Mouse (Mus musculus) adrenal gland, postnatal 36 days (tissue): Measurements from ENCODE around the gene Serpina10. TPM values are rescaled to one million over a fixed set of nuclear protein-coding genes. Genes with fewer than 3 reads are reported as not detected.
A peak's percentile ranks its signal among the peaks of the same experiment; 100 is the strongest.
"Not testable (repeated sequence)": the region's sequence is repeated elsewhere in the genome, so short reads cannot be mapped to it uniquely, and the experiment has no call there.

ENCODE experiments used
- DNase-seq, 2 experiments: peaks; one replicate each; pipeline ENCODE4 v3.0.0; 2021; ENCODE audit warnings: mixed read lengths in 1 of 2
- long read RNA-seq, 2 experiments: library from polyadenylated mRNA; stranded (forward); transcript quantifications; one replicate each; pipeline ENCODE4 v2.0.0; 2021; ENCODE audit warnings: borderline sequencing depth in 2 of 2
- total RNA-seq, 2 experiments: library from RNA; stranded (reverse); gene quantifications; 2 replicates each; pipeline ENCODE4 v1.2.3; 2021

Gene Serpina10
- total RNA-seq, result under 1 TPM; 0.36 to 0.46 TPM
- long read RNA-seq, experiment 1, result 0 reads
- long read RNA-seq, experiment 2, result 0 reads

DNA sequence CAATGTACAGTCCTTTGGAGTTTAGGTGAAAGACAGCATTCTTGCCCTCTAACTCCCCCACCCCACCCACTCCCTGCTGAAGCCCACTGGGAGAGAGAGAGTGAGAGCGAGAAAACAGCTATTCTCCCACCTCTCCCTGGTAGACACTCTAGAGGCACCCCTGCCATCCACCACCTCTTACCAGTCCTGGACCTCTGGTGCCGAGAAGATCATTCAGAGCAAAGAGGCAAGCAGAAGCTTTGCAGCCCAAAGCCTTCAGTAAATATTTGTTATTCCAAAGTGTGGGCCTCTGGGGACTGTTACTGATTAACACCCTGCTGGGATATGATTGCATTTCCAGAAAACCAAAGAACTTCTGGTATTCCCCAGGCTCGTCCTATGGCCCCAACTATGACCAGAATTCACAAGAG, at the start of gene Serpina10:
Gene Serpina10, minus strand, starts transcription at position 242 of the 410 bp plus-strand sequence.
- no peak for DNase-seq

DNA sequence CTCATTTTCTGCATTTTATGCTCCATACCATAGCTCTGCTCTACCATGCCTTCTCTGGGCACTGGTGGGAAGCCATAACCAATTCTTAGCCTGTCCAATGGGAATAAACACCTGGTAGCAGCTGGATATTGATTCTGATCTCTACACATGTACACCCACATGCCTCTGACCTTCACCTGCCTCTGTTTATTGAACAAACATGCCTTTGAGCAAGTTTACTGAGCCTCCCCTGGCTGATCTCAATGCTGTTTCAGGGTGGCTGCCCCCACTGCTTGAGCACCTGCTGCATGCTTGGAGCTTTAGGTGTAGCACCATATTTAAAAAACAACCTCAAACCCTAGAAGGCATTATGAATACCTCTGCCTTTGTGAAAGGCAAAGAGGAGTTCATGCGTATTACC, 48.6 kb upstream of the Serpina10 start:
- DNase-seq, result not testable (repeated sequence)

GRCm38 (mm10) chr12:103676039-103676438, 44.8 kb upstream of the Serpina10 start, which contains the start of gene Serpina16:
Serpina16 (minus strand) TSS chr12:103676139.
- no peak for DNase-seq

- DNase-seq, result no peak
These were observed 41.9 kb upstream of the Serpina10 start for GRCm38 (mm10) chr12:103673179-103673578.

DNA sequence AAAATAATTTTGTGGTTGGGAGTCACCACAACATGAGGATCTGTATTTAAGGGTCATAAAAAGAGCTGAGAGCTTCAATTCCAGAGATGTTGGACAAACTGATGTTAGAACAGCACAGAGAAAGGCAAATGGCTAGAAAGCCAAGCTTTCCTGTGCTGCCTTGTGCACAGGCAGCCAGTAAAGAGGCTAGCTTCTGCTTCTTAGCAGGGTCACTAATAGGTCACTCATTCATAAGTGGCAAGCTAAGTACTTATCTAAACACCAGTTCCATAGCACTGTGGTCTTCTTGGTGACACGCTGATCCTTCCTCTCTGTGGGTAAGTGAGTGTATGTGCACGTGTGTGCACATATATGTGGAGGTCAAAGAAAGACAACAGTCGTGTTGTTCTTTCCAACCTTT, 40.2 kb upstream of the Serpina10 start:
- no peak for DNase-seq

DNA sequence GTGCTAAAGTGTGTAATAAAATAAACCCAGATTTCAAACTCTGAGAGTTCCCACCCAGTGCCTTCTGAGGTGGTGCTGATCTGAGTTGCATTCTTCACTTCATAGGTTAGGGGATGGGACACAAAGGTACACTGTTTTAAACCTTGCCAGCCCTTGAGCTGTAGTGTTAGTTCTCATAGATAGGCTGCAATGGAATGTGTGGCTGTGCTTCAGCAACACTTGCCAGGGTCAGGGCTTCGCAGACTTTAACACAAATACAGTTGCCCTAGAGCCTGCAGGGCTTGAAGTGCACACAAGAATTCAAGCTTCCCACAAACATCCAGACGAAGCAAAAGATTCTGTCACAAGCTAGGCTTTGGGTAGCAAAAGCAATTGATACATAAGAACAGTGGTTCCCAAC, 39.7 kb upstream of the Serpina10 start:
- DNase-seq, result no peak

- no peak for DNase-seq
These were observed 39.1 kb upstream of the Serpina10 start for GRCm38 (mm10) chr12:103670344-103670743.

- no peak for DNase-seq
These were observed 34.0 kb upstream of the Serpina10 start for GRCm38 (mm10) chr12:103665286-103665685.

GRCm38 (mm10) chr12:103662053-103662452, 30.8 kb upstream of the Serpina10 start:
- not testable (repeated sequence) for DNase-seq

GRCm38 (mm10) chr12:103660076-103660475, 28.8 kb upstream of the Serpina10 start:
- DNase-seq, result no peak

GRCm38 (mm10) chr12:103659171-103659570, 27.9 kb upstream of the Serpina10 start:
- peak in 1 of 2 experiments; percentile 27 for DNase-seq

DNA sequence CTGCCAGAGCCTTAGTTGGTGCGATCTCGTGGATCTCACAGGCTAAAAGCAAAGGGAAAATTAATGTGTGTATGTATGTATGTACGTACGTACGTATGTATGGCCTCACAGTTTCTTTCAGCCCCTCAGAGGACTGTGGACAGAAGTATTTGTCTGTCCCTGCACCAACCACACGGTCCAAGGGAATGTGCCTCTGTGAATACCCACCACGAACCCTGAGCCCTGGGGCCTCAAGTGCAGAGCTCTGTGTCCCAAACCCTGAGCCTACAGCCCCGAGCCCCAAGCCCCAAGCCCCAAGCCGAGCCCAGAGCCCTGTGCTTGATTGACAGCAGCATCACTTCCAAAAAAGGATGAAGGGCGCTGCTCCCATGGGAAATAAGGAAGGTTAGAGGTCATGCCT, 26.7 kb upstream of the Serpina10 start:
- DNase-seq, result no peak

DNA sequence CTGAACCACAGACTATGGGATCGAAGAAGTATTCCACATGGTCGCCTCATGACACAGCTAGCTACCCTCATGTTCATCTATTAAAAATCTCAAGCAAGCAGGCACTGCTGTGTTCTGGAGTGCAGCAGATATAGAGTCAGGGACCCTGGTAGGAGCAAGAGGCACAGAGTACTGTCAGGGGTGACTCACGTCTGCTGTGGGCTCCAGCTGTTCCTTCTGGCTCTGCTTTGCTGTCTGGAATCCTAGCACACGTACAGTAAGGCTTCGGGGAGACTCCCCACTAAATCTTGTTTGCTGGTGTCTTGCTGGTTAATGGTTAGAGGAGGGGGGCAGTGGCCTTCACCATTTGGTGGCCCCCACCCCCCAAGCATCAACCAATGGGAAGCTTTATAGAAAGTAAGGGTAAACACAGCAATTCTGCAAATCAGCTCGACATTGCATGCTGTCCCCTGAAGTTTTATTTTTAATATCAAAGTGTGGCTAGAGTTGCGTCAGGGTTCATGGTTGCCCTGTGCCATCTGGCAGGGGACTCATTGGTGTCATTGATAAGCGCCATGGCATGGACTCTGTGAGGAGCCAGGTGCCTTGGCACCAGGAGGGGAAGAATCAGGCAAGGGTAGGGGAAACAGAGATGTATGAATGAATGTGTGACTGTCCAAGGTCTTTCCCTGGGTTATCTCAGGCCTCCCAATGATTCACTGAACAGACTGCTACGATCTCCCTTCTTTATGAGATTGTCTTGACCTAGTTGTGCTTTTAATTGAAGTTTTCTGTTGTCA, 25.8 kb upstream of the Serpina10 start, which contains the start of gene Serpina6:
Gene Serpina6, minus strand, starts transcription at position 365 of the 779 bp plus-strand sequence.
- DNase-seq, result peak; percentile 31 to 61

DNA sequence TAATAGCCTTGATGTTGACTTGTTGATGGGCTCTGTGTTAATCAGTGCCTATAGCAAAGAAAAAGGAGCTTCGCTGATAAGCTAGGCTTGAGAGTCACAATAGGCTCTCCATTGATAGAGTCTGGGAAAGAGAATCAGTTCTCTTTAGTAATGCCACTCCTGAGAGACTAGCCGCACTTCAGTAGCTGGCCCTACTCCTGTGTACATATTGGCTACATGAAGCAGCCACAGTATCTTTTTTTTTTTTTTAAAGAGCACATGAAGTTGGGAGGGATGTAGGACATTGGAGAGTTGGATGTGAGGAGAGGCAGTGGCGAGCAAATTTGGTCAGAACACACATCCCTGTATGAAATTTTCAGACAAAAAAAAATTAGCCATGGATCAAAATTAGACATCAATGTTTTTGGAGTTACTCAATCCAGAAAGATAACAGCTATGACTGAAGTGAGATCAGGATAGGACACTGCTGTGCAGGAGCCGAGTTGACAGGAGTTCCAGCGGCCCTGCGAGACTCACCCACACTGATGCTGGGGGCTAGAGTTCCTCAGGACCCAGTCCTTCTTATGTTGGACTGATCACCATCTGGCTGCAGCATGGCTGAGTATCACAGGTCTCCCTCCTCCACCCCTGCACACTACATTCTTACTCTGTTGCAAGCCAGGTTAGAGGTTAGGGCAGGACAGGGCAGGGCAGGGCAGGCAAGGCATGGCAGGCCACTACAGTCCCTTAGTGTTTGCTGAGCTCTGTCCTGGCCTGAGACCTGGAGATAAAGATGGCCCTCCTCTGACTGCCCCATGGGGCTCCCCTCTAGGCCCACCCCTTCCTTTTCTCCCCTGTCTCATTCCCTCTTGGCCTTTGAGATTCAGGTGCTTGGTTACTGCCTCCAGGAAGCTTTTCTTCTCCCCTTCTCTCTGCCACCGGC, 24.1 kb upstream of the Serpina10 start:
- DNase-seq, result peak in 1 of 2 experiments; percentile 16

- DNase-seq, result peak; percentile 38 to 42
These were observed 22.6 kb upstream of the Serpina10 start for GRCm38 (mm10) chr12:103653836-103654235.

GRCm38 (mm10) chr12:103646314-103646713, 15.1 kb upstream of the Serpina10 start:
- no peak for DNase-seq

DNA sequence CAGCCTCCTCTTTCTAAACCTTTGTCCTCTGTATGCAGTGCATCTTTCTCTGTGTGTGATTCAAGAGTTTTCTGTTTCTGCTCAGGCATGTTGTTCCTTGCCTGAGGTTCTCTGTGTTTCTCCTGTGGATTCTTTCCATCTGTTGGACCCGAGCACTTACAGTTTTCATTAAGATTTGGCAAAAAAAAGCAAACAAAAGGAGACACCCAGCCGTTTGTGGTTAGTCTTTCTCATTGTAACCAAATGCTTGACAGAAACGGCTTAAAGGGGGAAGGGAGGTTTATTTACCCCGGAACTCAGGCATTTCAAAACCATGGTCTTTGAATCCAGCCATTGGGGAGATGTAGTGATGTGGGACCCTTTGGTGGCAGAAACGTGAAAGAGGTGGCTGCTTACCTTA, 13.4 kb upstream of the Serpina10 start:
- no peak for DNase-seq

DNA sequence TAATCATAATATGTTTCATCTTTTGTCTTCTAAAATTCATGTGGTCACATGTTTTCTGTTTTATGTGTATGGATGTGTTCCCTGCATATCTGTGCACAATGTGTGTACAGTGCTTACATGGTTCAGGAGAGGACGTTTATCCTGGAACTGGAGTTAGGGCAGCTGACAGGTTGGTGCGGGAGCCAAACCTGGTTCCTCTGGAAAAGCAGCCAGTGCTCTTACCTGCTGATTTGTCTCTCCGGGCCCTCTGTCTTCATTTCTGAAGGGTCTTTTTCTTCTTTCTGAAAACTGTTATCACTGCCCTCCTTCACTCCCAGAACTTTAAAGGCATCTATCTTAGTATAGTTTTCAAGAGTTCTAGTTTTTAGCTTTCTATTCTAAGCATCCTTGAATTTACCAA, 12.6 kb upstream of the Serpina10 start:
- no peak for DNase-seq

- peak; percentile 86 to 89 for DNase-seq
These were observed 12.1 kb upstream of the Serpina10 start for GRCm38 (mm10) chr12:103643336-103643735.

GRCm38 (mm10) chr12:103635846-103636245, 4.6 kb upstream of the Serpina10 start:
- no peak for DNase-seq

DNA sequence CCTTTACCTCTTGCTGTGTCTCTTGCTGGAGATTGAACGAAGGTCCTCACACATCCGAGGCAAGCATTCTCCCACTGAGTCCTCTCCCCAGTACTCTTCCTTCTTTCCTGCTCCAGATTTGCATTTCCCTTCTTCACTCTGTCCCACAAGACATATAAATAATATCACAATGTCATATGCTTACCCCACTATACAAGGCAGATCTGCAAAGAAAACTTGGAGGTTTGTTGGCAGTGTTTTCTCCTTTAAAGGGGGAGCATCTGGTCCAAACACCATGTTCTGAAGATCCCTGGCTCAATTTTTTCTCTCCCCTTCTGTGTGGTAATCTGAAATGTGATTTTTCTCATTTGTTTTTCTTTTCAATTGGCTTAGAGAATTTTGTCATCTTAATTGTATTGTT, 3.2 kb upstream of the Serpina10 start:
- DNase-seq, result no peak

- DNase-seq, result no peak
These were observed 14.4 kb downstream of the Serpina10 start for GRCm38 (mm10) chr12:103616860-103617261.

DNA sequence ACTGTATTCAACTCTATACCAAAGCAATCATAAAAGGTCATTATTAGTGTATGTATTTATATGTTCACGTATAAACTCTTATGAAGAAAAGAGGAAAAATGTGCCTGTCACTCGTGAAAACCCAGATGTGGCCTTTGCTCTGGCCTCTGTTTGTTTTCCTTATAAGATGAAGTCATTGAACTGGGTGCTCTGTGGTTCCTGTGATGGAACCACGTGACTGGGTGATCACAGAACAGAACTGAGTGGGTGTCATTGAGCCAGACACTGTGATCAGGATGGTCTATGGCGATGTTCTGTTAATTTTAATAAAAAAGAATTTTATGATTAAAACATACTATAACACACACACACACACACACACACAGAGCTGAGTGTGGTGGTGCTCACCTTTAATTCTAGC, 15.5 kb downstream of the Serpina10 start:
- DNase-seq, result no peak
